Mouse (Mus musculus): ENCODE data around the gene Opn4.

Opn4 gene

DNA sequence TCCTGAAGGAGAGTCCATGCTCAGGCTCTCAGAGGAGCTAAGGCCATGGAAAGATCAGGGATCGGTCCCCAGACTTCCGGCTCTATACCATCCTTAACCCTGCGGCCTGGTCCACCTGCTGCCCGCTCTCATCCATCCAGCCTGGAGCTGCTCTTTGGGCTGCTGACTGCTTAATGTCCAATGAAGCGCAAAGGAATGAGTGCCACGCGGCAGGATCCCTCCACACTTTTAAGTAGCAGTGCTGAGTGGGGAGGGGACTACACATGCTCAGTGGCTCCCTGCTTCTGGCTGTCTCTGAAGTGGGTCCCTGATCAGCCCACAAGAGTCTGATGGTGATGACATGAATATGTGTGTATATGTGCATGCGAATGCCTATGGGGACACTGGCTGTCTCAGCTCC, at the start of gene Opn4:
TSS of gene Opn4 (minus strand) at position 202 of the 400 bp plus-strand sequence.
- no peak for DNase-seq

DNA sequence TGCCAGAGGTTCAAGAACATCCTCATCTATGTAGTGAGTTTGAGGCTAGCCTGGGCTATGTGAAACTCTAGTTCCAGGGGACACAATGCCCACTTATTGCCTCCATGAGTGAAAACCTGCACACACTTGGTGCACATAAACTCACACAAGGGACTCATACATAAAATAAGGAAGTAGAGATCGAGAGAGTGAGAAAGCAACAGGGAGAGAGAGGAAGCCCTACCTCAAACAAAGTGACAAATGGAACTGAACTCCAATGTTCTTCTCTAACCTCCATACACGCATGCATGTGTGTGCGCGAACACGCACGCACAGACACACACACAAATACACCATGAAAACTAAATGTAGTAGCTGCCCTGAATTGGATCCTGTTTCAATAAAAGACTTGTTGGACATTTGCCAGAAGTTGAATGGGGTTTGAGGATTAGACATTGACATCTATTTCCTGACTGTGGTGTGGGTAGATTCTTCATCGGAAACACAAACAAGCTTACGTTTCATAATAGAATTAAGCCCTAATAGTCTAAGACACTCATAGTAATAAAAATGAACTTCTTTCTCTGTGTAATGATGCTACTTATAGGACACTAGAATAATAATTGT, 48.0 kb upstream of the Opn4 start:
- DNase-seq = no peak

DNA sequence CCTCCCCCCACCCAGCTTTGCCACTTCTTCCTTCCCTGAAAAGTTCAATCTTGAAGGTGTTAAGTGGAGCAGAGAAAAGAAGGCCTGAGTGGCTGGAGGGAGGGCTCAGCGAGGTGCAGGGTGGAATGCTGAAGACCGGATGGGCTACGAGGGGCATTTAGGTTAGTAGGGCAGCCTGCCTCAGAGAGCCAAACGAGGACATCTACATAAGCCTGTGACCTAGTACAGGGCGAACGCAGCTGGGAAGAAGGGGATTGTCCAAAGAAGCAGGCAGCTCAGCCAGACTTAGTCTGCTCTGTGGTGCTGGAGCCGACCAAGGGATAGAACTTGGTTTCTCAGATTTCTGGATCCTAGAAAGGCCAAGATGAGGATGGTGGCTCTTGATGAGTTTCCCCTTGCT, 44.2 kb upstream of the Opn4 start:
- no peak for DNase-seq

DNA sequence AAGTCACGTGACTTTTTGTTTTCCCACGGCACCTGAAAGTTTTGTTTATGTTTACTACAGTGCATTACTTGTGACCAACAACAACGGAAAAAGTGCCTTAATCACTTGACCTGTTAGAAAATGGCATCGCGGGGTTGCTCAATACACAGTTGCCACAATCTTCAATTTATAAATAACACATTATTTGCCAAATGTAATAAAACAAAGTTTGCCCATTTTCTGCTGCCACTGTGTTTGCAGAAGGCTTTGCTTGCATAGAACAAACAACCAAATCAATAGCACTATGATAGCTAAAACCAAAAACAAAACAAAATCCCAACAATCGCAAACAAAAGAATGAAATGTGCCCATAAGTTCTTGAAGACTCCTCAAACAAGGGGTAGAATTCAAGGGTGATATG, 35.8 kb upstream of the Opn4 start:
- no peak for DNase-seq

DNA sequence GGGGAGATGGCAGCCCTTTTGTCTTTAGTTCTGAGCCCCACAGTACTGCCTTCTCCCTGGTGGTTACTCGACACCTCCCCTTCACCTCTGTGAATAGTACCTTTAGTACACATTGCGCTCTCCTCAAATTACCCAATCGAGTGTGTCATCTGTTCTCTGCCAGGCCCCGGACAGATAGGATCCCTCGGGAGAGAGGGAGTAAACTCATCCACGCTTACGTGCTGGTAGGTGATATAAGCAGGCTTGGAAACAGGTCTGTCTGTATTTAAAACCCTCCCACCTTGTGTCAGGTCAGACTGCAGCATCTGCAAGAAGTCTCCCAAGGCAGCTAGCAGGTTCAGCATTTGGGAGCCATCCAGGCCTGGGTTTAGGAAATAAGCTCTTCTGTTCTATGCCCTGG, 35.2 kb upstream of the Opn4 start:
- no peak for DNase-seq

DNA sequence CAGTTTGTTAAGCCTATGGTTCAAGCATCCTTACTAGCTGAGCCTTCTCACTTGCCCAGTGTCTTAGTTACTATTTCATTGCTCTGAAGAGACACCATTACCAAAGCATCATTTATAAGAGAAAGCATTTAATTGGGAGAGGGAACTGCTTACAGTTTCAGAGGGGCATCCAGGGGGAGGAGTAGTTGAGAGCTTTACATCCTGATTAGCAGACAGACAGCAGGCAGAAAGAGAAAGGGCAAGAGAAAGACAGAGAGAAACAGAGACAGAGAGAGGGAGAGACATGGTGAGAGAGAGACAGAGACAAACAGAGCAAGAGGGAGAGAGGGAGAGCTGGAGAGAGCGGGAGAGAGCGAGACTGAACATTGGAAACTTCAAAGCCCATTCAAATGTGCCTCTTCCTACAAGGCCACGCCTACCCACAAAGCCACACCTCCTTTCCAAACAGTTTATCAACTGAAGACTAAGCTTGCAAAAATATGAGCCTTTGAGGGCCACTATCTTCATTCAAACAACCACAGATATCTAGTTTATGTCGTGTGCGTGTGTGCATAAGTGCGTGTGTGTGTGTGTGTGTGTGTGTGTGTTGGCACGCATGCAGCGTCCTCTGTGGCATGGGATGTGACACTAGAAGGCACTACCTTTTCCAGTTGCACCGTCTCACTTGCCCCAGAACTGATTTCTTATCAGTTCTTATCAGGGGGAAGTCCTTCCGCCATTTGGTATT, 32.9 kb upstream of the Opn4 start:
- DNase-seq = no peak

DNA sequence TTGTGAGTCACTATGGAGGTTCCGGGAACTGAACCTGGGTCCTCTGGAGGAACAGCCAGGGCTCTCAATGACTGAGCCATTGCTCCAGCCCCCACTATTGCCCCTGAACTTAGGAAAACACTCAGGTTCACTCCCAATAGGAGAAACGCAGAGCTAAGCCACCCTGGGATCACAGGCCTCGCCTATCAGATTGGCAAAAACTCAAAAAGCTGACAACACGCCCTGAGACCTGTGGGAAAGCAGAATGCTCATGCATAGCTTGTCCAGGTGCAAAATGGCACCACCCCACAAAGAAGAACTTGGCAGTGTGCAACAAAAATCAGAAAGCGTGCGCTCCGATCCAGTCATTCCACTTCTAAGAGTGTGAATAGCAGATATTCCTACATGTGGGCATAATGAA, 26.9 kb upstream of the Opn4 start:
- DNase-seq = no peak

DNA sequence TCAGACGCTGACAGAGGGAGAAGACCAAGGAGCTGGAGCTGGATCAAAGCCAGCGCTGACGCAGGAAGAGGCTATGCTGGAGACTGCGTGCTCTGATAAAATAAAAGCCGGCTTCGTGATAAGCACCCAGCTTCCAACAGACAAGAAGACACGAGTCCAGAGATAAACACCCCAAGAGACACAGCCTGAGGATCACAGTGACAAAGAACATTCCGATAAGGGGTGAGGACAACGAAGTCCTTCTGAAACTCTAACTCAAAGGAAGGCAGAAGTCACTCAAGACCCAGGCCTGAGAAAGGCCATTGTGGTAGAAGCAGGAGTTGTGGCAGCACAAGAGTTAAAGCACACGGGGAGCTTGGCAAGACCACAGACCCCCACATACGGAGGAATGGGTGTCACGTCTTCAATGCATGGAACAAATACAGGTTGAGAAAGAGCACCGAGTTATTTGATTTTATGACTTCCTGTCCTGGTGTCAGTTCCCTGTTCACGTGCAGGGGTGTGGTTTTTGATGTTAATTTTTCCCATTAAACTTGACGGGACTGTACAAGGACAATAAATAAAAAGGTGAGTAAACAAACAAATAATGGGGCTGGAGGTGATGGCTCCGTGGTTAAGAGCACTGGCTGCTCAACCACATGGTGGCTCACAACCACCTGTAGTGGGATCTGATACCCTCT, 23.7 kb upstream of the Opn4 start:
- DNase-seq = no peak

DNA sequence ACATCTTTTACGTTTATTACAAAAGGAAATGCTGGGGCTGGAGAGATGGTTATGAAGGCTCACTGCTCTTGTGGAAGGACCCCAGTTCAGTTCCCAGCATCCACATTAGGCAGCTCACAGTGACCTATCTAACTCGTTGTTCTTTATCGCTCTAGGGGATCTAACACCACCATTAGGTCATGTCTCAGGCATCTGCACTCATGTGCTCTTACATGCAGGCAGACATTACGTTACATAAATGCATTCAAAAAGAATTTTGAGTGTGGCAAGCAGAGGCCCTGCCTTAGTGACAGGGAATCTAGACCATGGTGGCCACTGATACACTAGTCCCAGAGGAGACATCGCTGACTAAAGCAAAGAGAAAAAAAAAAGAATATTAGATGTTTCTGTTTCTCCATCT, 23.1 kb upstream of the Opn4 start:
- no peak for DNase-seq

DNA sequence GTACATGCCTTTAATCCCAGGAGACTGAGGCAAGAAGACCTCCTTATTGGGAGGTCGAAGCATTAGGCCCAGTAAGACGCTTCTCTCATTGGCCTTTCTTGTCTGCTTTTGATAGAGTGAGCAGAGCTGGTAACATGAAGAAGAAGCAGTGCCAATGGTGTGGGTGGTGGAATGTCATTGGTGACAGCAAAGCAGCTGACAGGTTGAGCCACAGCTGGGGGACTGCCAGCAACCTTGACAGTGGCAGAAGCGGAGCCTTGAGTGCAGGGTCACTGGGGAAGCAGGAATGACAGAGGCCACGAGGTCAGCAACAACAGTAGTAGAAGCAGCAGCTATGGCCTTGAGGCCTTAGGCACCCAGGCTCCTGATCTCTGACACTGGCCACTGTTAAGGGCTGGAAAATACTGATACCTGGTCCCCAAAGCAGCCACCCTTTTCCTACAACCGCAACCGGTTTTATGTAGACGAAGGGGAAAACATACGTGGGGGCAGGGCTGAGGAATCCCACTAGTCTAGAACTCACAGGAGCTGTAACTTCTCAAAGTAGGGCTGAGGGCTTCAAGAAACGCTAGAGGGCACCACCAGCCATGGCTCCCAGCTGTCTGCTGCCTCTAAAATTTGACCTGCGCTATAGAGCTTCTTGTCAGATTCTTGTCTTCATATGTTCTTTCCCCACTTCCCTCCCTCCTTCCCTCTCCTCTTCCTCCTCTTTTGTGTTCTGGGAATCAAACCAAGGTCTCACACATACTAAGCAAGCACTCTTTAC, 20.9 kb upstream of the Opn4 start:
- DNase-seq = peak; percentile 52 to 60

DNA sequence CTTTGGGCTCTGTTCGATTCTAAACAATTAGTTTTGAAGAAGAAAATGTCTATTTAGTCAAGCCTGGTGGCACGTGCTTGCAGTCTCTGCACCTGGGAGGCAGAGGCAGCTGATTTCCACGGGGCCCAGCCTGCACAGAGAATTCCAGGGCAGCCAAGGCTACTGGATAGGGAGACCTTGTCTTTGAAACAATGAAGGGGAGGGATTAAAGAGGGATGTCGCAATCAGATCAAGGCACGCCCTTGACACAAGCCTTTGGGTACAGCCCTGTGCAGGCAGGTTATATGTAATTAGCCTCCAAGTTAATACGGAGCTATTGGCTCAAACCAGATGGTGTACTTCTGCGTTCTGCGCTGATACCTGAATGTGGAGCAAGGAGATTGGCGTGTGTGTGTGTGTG, 18.9 kb upstream of the Opn4 start:
- DNase-seq = no peak

DNA sequence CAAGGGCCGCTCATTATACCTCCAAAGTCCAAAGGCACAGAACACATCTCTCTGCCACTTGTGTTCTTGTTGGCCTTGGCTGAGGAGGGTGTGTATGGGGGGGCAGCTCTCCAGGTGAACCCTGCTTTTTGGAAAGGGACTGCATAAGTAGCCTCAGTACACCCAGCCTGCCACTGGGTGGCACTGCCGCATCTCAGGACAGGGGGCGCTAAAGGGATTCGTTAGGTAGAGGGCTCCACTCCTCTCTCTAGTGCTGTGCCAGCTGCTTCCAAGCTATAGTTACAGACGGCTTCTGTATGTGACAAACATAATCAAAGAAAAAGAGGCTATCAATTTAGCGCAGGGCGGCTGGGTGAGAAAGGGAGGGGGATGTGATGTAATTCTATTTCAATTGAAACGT, 16.9 kb upstream of the Opn4 start:
- peak; percentile 93 to 94 for DNase-seq

DNA sequence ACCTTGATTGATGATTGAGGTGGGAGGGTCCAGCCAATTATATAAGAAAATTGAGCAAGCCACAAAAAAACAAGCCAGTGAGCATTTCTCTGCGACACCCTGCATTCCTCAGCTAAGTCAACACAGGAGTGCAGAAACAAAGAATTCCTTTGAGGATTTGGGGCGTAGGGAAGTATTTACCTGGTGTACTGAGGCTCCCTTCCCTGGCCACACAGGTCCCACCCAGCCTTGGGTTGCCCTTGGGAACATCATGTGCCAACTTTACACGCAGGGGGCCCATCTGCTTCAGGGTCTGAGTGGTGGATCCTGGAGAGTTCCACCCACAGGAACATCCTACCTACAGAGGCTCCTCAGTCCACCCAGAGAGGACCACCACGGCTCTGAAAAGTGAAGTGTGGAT, 15.7 kb upstream of the Opn4 start:
- no peak for DNase-seq

DNA sequence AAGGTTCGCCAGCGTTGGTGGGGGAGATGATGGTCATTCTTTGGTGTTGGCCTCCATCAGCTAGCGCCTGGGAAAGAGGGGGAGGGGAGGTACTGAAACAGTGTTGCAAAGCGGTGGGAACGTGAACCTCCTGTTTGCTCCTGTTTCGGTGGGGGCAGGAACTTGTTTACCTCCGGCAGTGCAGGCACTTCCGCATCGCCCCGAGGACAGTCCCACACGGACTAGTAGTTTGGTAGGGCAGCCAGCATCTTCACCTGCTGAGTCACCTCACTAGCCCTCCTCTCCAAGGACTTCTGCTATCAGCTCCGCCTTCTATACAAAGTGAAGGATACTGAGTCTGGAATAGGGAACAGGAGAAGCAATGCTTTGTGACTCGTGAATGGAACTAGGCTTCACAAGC, 15.1 kb upstream of the Opn4 start:
- no peak for DNase-seq

DNA sequence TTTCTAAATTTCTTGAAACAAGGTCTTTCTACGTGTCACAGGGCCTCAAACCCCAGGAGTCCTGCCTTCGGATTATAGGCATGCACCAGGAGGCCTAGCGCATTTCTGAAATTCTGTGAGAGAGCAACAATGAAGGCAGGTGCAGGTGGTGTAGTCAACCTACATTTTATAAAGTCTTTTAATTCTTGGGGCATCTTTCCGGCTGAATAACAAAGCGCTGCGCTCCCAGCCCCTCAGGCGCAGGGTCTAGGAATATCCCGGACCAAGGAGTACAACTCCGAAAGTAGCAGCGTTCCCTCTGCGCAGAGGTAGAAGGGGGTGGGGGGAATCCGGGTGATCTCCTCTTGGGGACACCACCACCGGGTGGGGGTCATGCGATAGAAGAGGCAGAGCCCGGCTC, 14.6 kb upstream of the Opn4 start:
- no peak for DNase-seq

DNA sequence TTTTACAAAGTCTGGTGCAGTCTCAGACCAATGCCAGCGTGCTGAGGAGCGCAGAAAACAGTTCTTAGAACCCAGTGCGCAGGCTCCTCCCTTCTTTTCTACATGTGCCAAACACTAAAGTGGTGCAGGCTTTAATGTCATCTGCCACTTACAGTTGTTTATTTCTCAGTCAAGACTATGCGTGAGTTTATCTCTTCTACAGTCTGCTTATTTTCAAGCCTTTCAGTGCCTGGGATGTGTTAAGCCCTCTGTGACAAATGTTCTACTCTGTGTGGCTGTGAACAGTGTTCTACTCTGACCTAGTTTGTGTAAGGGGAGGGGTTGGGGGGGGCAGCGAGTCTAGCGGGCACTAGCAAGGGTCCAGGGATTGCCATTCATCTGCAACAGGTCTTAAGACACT, 13.6 kb upstream of the Opn4 start:
- DNase-seq = no peak

DNA sequence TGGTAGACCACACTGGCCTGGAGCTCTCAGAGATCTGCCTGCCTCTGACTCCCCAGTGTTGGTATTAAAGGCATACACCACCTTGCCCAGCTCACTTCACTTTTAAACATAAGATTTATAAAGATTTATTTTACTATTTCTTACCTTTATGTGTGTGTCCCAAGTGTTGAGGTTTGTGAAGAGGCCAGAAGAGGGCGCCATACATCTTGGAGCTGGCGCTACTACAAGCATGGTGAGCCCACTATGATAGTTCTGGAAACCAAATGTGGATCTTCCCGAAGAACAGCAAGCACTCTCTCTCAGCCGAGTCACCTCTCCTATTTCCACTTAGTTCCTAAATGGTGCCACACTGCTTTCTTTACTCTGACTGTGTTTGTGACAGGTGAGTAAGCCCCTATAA, 12.3 kb upstream of the Opn4 start:
- DNase-seq = peak; percentile 46 to 52

DNA sequence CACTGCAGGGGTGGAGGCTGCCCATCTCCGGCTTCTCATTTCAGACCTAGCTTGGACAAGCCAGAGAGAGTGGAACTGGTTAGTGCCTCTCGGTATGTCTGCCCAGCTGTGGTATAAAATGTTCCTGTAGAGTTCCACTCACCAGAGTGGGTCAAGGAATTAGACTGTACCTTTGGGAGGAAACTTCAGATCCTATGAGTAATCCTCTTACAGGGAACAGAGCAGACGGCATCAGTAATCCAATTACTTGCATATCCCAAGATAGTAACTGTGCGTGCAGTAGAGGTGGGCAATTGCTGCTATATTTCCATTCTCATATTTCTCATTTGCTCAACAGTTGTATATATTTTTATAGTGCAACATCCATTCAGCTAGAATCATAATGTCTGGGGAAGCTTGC, 11.6 kb upstream of the Opn4 start:
- DNase-seq = no peak

DNA sequence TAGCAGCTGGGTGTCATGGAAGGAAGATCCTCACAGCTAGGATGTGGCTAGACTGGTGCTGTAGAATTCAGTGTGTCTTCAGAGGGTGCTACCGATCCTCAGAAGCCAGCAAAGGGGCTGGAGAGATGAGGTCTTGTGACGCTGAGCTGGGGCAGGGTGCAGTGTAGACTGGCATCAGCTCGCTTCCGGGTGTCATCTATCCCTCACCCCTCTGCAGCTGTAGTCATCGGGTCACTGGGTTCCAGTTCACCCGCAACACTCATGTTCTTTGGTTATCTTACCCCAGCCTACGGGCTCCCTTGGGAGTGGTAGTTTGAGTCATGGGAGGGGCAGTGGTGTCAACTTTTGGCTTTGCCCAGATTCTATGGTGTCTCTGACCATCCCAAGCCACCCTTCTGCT, 2.0 kb upstream of the Opn4 start:
- no peak for DNase-seq

DNA sequence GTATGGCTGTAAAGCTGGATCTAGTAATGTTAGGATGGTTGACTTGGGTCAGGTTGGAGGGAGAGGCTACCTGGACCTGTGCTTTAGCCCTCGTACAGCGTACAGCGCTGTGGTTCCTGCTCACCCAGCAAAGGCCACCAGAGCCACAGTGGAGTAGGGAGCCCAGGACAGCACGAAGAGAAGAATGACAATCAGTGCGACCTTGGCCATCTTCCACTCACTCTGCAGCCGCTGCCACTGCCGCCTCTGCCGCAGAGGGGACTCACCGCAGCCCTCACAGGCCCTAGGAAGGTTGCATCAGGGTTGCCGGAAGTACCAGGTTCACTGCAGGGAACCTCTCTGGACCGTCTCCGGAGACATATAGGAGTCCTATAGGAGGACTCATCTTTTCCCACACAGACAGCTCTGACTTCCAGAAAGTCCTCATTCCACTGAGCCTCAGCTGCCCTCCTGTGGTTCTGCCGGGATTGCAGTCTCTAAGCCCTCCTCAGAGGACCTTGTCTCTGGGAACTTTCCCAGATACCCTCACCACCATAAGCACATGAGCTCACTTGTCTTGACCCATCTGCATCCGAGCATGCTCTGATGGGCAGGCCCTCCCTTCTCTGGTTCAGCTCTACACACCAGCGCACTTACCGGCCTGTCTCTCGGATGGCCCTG, 4.2 kb downstream of the Opn4 start:
- no peak for DNase-seq

DNA sequence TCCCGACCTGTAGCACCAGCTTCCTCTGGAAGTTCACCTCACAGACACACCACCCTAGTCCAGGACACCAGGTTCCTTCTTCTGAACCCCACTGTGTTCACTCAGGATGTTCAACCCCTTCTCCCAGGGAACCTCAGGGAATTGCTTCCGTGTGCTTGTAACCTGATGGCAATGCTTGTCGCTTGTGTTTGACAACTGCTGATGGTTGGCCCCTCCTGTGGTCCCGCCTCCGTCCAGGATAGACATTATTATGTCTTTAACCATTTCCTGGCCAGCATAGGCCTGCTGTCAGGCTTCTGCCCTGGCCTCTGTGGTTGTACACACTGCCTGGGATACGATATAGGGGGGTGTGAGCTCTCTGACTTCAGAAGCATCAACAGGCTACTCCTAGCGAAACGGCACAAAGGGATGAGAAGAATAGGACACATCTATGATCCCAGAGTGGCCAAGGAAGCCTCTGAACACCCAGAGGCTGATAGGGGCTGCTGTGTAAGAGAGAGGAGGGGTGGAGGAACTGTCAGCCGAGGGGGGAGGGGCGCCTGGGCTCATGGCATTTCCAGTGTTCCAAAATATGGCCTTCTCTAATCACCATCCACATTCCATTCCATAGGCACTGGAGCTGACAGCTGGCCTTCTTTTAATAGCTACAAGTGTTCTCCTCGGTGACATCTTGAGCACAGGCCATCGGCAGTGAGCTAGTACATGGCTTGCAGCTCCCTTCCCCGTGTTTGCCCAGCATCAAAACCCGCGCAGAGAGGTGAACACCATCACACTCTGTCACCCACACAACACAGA, 8.0 kb downstream of the Opn4 start:
- no peak for DNase-seq
